Mouse (Mus musculus) CD4-positive, CD25-positive, alpha-beta regulatory T cell, adult 2 months (primary cell): ENCODE results near the gene Atp11a.

Source experiments
- DNase-seq: peaks from one replicate; pipeline ENCODE4 v3.0.0-alpha.2; 2012; ENCODE audit warnings: low read depth, low spot score

The Atp11a gene

DNA sequence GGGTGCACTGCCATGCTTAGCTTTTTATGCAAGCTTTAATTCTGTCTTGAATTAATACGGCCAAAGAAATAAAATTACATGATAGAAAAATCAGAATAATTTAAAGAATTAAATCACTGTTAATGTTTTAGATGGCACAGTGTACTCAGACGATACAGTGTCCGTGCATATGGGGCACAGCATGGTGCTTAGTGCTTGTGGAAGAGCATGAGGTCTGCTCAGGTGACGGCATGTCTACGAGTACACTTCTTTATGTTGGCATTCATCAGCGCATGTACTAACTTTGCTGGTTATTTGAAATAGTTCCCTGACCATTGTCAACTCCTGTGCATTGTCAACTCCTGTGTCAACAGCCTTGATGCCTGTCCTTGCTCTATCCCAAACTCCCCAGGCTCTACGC lies 12.5 kb downstream of the Atp11a start:
- no peak for DNase-seq

DNA sequence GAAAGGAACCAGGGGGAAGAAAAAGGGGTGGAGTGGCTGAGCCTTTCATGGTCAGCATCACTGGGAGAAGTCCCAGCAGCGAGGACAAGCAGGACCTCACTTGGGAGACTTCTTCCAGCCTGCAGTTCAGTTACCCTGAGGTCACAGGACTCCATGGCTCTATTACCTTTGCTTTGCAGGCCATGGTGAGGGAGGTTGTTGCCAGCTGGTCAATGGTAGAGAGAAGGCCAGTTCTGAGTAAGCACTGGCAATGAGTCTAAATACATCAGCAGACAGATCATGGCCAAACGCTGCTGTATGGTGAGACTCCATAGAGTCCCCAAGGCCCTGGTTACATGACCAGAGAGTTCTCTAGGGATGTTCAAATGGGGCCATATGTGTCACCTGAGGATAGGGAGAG lies 15.5 kb downstream of the Atp11a start:
- DNase-seq, result no peak

GRCm38 (mm10) chr8:12773914-12774313 lies 17.1 kb downstream of the Atp11a start:
- DNase-seq, result no peak

- DNase-seq, result no peak
These were observed 18.1 kb downstream of the Atp11a start for GRCm38 (mm10) chr8:12774872-12775298.

- no peak for DNase-seq
These were observed 18.6 kb downstream of the Atp11a start for GRCm38 (mm10) chr8:12775302-12775975.

- DNase-seq, result no peak
These were observed 19.4 kb downstream of the Atp11a start for GRCm38 (mm10) chr8:12776166-12776565.

DNA sequence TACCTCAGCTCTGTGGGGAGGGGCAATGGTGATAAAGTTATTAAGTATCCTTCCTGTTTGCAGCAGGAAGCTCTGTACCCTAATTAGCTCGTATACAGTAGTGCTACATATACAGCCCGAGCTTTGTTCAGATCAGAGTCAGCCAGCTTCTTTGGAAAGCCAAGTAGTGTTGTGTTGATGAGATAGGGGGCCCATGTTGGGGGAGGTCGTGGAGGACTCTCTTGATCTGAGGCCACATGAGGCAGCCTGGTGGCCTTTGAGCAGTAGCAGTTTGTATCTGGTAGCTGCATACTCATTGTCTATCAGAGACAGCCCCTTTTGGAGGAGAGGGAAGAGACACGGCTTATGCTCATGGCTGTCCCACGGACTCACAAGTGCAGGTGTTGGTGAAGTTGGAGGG lies 20.4 kb downstream of the Atp11a start:
- DNase-seq, result no peak

- no peak for DNase-seq
These were observed 22.7 kb downstream of the Atp11a start for GRCm38 (mm10) chr8:12779541-12779940.

DNA sequence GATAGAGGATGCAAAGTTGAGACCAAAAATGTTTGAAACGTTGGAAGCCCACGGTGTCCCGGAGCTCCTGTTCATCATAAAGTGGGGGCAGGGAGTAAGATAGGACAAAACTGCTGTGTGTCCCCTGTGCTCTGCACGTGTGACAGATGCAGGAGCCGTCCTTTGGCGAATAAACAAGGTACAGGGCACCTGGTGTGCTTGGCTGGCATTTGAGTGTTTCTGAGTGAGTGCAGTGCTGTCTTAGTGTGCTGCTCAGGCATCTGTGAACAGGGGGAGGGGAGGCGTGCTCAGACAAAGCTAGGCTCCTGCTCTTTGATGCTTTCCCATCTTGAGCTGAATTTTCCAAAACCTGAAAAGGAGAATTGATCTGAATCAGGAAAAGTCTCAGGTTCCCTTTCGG lies 28.7 kb downstream of the Atp11a start:
- DNase-seq, result no peak

DNA sequence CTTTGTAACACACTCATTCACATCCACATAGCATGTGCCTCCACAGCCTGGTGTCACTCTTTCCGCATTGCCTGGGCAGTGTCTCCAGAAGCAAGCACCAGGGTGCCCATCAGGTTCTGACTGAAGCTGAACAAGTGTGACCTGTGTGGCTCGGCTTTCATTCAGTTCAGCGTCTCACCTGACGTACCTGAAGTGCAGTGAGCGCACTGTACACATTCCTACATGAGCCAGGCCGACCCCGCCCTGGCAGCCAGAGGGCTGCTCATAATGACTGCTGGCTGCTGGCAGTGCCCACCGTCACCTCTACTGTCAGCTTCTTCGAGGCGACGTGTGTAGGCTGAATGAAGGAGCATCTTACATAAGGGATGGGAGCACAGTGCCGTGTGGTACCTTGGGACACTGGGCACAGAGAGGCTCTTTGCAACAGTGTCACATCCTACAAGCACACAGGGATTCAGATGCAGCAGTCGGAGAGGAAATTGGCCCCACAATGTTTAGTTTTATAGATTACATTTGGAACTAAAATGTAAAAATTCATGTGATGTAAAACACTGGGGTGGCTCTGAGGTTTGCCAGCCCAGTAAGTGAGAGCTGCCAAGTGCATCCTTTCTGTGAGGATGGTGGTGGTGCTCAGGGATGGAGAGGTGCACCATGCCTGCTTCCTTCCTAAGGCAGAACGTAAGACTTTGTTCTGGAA lies 29.6 kb downstream of the Atp11a start:
- no peak for DNase-seq

- DNase-seq, result no peak
These were observed 30.1 kb downstream of the Atp11a start for GRCm38 (mm10) chr8:12786958-12787301.

DNA sequence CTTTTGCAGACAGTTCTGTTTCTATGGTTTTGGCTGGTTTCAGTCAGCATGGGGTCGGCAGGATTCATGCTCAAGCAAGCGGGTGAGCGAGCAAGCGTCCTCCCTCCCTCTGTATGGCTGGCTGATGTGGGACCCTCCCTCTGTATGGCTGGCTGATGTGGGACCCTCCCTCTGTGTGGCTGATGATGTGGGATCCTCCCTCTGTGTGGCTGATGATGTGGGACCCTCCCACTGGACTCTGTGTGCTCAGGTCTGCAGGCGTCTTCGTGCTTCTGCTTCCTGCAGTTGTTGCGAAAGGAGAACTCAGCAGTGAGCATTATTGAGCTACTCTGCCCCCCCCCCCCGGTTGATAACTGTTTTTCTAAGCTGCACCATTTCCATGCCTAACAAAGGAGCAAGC lies 30.6 kb downstream of the Atp11a start:
- no peak for DNase-seq

GRCm38 (mm10) chr8:12788695-12789094 lies 31.9 kb downstream of the Atp11a start:
- DNase-seq, result no peak

DNA sequence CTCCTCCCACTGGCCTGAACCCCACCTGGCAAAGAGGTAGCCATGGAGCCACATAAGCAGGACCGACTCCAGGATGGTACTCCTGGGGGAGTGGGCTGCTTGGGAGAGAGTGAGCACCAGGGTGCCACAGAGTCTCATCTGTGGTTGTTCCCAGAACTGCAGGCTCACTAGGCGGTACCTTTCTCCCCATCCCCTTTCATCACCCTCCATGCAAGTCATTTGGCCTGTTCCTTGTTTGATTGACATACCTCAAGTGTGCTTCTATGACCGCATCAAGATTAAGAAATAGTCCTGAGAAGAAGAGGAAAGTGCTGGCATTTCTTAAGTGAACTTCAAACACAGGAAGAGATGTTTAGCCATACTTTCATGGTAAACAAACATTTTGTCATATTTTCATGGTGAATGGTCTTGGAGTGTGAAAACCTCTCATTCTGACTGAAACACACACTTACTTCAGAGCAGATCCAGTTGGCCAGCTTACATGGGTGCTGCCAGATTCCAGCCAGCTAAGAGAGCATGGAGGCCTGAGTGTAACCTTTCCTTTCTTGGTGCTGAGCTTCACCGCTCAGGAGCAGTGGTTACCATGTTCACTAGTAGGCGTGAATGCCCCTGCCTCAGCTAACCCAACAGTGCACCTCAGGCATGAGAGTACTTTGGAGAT lies 38.3 kb downstream of the Atp11a start:
- no peak for DNase-seq

DNA sequence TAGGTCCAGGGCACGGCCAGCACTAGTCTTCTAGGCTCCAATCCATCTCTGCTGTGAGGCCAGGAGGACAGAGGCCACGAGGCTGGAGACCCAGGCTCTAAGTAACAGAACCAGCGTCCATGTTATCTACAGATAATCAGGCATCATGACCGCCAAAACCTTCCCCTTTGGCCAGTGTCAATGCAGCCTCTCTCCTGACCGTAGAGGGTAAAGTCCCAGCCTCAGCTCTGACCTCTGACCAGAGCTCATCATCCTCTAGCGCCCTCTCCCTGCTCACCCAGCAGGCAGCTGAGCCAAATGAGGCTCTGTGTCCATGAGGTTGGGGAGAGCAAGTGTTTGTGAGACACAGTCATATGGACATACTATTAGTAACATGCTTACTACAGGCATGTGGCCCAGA lies 42.3 kb downstream of the Atp11a start:
- no peak for DNase-seq

DNA sequence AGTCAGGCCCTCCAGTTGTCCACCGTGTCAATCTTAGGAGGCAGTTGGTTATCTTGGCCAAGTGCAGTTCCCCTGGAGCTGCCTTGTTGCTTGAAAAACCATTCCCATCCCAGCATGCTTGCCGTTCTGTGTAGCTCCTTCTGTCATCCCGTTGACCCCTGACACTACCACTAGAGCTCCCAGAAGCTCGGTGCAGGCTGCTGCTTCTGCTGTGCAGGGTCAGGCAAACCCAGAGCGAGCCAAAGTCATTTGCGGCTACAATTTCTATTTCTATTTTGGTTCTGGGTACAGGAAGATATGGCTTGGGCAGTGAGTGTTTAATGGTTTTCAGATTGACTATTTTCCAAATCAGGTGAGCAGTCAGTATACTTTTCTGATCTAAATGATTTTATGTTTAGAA lies 43.0 kb downstream of the Atp11a start:
- no peak for DNase-seq

DNA sequence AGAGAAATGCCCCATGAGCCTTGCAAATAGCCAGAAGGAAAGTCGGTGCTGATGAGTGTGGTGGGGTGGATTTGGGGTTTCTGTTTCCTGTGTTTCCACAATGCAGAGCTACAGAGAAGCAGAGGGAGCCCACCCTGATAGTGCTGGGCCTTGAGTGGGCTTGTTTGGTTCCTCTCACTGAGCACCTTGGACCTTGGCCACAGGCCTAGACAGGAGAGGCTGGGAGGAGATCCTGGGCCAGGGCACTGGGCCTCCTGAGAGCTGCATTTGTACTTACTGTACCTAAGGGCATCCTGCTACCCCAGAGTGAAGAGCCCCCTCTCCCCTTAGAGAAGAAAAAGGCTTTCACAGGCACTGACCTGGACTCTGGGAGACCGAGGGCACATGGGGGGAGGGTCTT lies 43.4 kb downstream of the Atp11a start:
- no peak for DNase-seq

GRCm38 (mm10) chr8:12801586-12801985 lies 44.8 kb downstream of the Atp11a start:
- no peak for DNase-seq

DNA sequence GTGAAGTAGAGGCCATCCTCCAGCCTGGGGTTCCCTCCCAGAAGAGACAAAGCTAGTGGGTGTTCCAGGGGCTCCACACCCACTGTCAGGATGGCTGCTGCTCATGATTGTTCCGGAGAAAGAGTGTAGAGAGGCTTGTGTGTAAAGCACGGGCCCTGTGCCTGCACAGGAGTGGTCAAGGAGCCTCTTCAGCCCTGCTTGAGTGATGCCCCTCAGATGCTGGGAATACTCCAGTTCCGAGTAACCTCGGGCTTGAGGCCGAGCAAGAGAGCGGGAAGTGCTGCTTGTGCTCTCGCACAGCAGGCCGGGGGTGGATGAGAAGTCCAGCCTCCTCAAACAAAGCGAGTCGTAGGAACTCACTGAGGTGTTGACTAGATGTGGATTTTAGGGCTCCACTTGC lies 46.3 kb downstream of the Atp11a start:
- no peak for DNase-seq

DNA sequence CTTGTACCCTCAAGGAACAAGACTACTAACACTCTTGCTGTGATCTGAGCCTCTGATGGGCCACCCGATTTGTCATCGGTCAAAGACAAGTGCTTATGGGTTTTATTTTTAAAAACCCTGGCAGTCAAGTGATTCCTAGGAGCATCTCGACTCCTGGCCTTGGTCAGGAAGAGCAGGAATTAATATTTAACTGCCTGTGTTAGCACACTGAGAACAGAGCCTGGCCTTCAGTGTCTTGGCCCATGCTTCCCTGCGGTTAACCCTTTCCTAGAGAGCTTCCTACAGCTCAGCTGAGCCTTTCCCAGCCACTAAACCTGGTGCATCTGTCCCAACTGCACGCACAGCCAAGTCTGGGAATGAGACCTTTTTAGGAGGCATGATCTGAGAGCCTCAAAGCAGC lies 48.1 kb downstream of the Atp11a start:
- no peak for DNase-seq

GRCm38 (mm10) chr8:12805569-12805968 lies 48.8 kb downstream of the Atp11a start:
- no peak for DNase-seq

DNA sequence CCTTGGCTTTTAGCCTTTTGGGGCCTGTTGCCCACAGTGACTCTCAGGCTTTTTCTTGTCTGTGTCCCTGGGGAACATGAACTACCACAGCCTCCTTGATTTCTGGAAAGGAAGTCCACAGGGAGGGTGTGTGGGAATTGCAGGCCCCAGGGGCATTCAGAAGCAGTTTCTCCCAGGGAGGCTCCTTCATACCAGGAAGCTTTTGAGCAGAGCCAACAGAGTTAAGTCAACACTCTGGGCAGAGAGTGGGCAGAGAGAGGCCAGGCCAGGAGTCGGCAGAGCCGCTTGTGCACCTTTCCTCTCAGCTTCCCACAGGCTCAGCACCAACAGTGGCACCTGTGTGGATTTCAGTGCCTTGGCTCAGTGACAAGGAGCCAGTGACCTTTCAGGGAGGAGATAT lies 51.2 kb downstream of the Atp11a start:
- DNase-seq, result no peak

- DNase-seq, result no peak
These were observed 52.7 kb downstream of the Atp11a start for GRCm38 (mm10) chr8:12809516-12809915.
